Comparison of ENCODE assay signal across 16 mouse cellular contexts in the genomic region with DNA sequence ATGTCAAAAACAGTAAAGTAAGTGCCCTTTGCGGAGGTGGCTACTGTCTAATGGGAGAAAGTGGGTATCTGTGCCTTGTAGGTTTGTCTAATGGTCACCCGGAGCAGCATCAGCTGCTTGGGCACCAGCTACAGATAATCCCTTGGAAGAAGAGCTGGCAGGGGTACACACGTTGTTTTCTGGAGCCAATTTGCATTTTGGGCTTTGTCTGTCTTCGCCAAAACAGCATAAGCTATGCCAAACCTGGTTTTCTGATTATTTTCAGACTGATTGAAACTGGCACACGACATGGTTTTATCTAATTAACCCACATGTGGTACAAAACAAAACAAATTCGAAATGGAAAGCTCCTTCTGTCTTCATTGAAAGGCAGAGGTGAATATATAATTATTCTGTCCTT. TPM values are rescaled to one million over a fixed set of nuclear protein-coding genes. Genes with fewer than 3 reads are reported as not detected.
DNase-seq lines count a peak whose midpoint lies in the region; ATAC-seq lines count a peak whose summit lies in the region.
"Had no signal": no experiment of that assay in that cellular context is flagged by ENCODE, and none has a peak within 500 bp of the region (broad histone marks: within the 10 kb centered on the region; RNA-seq: fewer than 3 reads in every experiment).

No protein-coding gene starts in this region.

- no peak overlapping the region; the same call in 1 of the 2 replicates for H3K27ac ChIP-seq in embryonic facial prominence, embryonic 14.5 days (replicated peaks; ENCODE audit: low read depth, low read length)
- no peak overlapping the region for H3K27ac ChIP-seq in embryonic facial prominence, embryonic 10.5 days (replicated peaks)
- peak overlapping the region; percentile 51 for H3K27ac ChIP-seq in forebrain, embryonic 16.5 days (ENCODE audit: low read length)
- H3K27ac ChIP-seq: hindbrain, embryonic 15.5 days; kidney, postnatal 0 days; layer of hippocampus, adult 2 months had no signal

- no peak for ATAC-seq in embryonic facial prominence, embryonic 14.5 days (ENCODE audit: low read depth)
- ATAC-seq in forebrain, embryonic 16.5 days = peak; percentile 47; the same call in 1 of the 2 replicates
- ATAC-seq: intestine, postnatal 0 days had no signal

- no peak overlapping the region for H3K4me3 ChIP-seq in embryonic facial prominence, embryonic 14.5 days (ENCODE audit: low read depth, low read length)
- no peak overlapping the region for H3K4me3 ChIP-seq in embryonic facial prominence, embryonic 10.5 days
- no peak overlapping the region for H3K4me3 ChIP-seq in forebrain, embryonic 16.5 days (replicated peaks; ENCODE audit: low read length)
- H3K4me3 ChIP-seq: erythroblast, embryonic 14.5 days; hindbrain, embryonic 15.5 days; layer of hippocampus, adult 2 months had no signal

- WGBS in embryonic facial prominence, embryonic 14.5 days = 63% methylated on average over 6 of the region's 6 CpGs
- WGBS in embryonic facial prominence, embryonic 10.5 days = 77% methylated on average over 6 of the region's 6 CpGs
- WGBS in forebrain, embryonic 16.5 days = 23% methylated on average over 6 of the region's 6 CpGs

- H3K36me3 ChIP-seq in embryonic facial prominence, embryonic 14.5 days (ENCODE audit: control insufficient read depth, insufficient read depth, low read length) = no peaks in the 10 kb centered on the region
- H3K36me3 ChIP-seq in embryonic facial prominence, embryonic 10.5 days (replicated peaks) = no peaks in the 10 kb centered on the region
- no peaks in the 10 kb centered on the region for H3K36me3 ChIP-seq in forebrain, embryonic 16.5 days (ENCODE audit: control insufficient read depth, insufficient read depth)
- H3K36me3 ChIP-seq: hindbrain, embryonic 15.5 days had no signal

- no peak overlapping the region for H3K9ac ChIP-seq in embryonic facial prominence, embryonic 14.5 days (ENCODE audit: low read depth, low read length)
- H3K9ac ChIP-seq in forebrain, embryonic 16.5 days (replicated peaks; ENCODE audit: low read depth, low read length) = no peak overlapping the region
- H3K9ac ChIP-seq: hindbrain, embryonic 15.5 days had no signal

- peak; percentile 21 for DNase-seq in embryonic facial prominence, embryonic 14.5 days (ENCODE audit: low spot score)
- DNase-seq in embryonic facial prominence, embryonic 10.5 days (ENCODE audit: low spot score) = no peak
- peak; percentile 32 to 75 for DNase-seq in layer of hippocampus, postnatal 14 days (ENCODE audit: low spot score in 2 of 2)
- DNase-seq in layer of hippocampus, adult 9-10 months (ENCODE audit: low spot score) = no peak
- peak; percentile 16 to 17 for DNase-seq in cerebellum, adult 18-20 months
- no peak for DNase-seq in liver
- no peak for DNase-seq in adrenal gland, postnatal 4 days (ENCODE audit: low spot score in 2 of 2)
- DNase-seq: adrenal gland, postnatal 14 days; gastrocnemius, postnatal 36 days; lung, adult 18-20 months had no signal

- H3K4me1 ChIP-seq in embryonic facial prominence, embryonic 14.5 days (ENCODE audit: control insufficient read depth, insufficient read depth, low read length) = no peaks in the 10 kb centered on the region
- no peaks in the 10 kb centered on the region for H3K4me1 ChIP-seq in embryonic facial prominence, embryonic 10.5 days
- peaks cover 8% of the 10 kb centered on the region for H3K4me1 ChIP-seq in forebrain, embryonic 16.5 days (replicated peaks; ENCODE audit: control insufficient read depth, insufficient read depth, low read length)
- H3K4me1 ChIP-seq: hindbrain, embryonic 15.5 days had no signal

- H3K4me2 ChIP-seq in embryonic facial prominence, embryonic 14.5 days (ENCODE audit: low read depth, low read length) = no peak overlapping the region
- H3K4me2 ChIP-seq in forebrain, embryonic 16.5 days (ENCODE audit: low read length) = no peak overlapping the region
- H3K4me2 ChIP-seq: hindbrain, embryonic 15.5 days had no signal

- H3K27me3 ChIP-seq in embryonic facial prominence, embryonic 14.5 days (replicated peaks; ENCODE audit: control insufficient read depth, insufficient read depth, low read length) = no peaks in the 10 kb centered on the region
- no peaks in the 10 kb centered on the region for H3K27me3 ChIP-seq in embryonic facial prominence, embryonic 10.5 days (replicated peaks; ENCODE audit: low read depth, poor library complexity, severe bottlenecking)
- H3K27me3 ChIP-seq in forebrain, embryonic 16.5 days (replicated peaks; ENCODE audit: control insufficient read depth, insufficient read depth, low read length) = no peaks in the 10 kb centered on the region
- H3K27me3 ChIP-seq: hindbrain, embryonic 15.5 days had no signal

- H3K9me3 ChIP-seq in embryonic facial prominence, embryonic 14.5 days (ENCODE audit: control insufficient read depth, low read length) = no peaks in the 10 kb centered on the region
- no peaks in the 10 kb centered on the region for H3K9me3 ChIP-seq in embryonic facial prominence, embryonic 10.5 days
- H3K9me3 ChIP-seq in forebrain, embryonic 16.5 days (ENCODE audit: control insufficient read depth, low read length) = no peaks in the 10 kb centered on the region
- H3K9me3 ChIP-seq: hindbrain, embryonic 15.5 days had no signal

RNA-seq across cellular contexts. Expression of a gene that starts 7.7 kb away (rescaled TPM):
- 107 and 109 TPM in 2 replicates for polyA plus RNA-seq in embryonic facial prominence, embryonic 14.5 days (2014; fragmentation: Nextera tagmentation; extraction: Ambion mirVana)
- 110 and 114 TPM in 2 replicates for polyA plus RNA-seq in embryonic facial prominence, embryonic 10.5 days (2016; fragmentation: Nextera tagmentation; extraction: Ambion mirVana)
- 10 to 100 TPM; 61.5 to 64.1 TPM for total RNA-seq in layer of hippocampus, postnatal 14 days (2021)
- 56.2 and 64.9 TPM in 2 replicates for polyA plus RNA-seq in forebrain, embryonic 16.5 days (2015; fragmentation: Nextera tagmentation; extraction: Ambion mirVana)
- total RNA-seq in adrenal gland, postnatal 4 days (2021) = 100 to 1,000 TPM; 337 to 380 TPM

RNA-seq across cellular contexts. Expression of a gene that starts 21.4 kb away (rescaled TPM):
- polyA plus RNA-seq in embryonic facial prominence, embryonic 14.5 days (2014; fragmentation: Nextera tagmentation; extraction: Ambion mirVana) = 1.1 TPM in 2 replicates
- 0.30 TPM in 1 of 2 replicates, not detected in the other for polyA plus RNA-seq in embryonic facial prominence, embryonic 10.5 days (2016; fragmentation: Nextera tagmentation; extraction: Ambion mirVana)
- total RNA-seq in layer of hippocampus, postnatal 14 days (2021) = under 1 TPM in 1 of 2 experiments, not detected in 1; 0.23 TPM
- polyA plus RNA-seq in forebrain, embryonic 16.5 days (2015; fragmentation: Nextera tagmentation; extraction: Ambion mirVana) = 0.30 and 0.33 TPM in 2 replicates
- total RNA-seq in adrenal gland, postnatal 4 days (2021) = 1 to 10 TPM; 2.0 to 2.9 TPM

Comparison
In these comparisons a context has a peak if more than half of its experiments do, and no peak if none do; other contexts are left out.
1. DNase-seq: peak in embryonic facial prominence, embryonic 14.5 days (single experiment), layer of hippocampus, postnatal 14 days (2 of 2) and cerebellum, adult 18-20 months (2 of 2); none in embryonic facial prominence, embryonic 10.5 days (single experiment), layer of hippocampus, adult 9-10 months (single experiment), liver (single experiment) and adrenal gland, postnatal 4 days (0 of 2).